Mouse (Mus musculus) fibroblast of lung, adult 2 months (primary cell): ENCODE data around the gene Syt3.

ENCODE experiments used
- DNase-seq: peaks from one replicate; pipeline ENCODE4 v3.0.0-alpha.2; 2011; ENCODE audit warnings: low read depth

Syt3 gene

GRCm38 (mm10) chr7:44357531-44357930 lies 26.4 kb upstream of the Syt3 start:
- DNase-seq: no peak

GRCm38 (mm10) chr7:44358012-44358411 lies 25.9 kb upstream of the Syt3 start:
- DNase-seq: no peak

GRCm38 (mm10) chr7:44358886-44359654 lies 24.8 kb upstream of the Syt3 start:
- no peak for DNase-seq

- no peak for DNase-seq
Measured at GRCm38 (mm10) chr7:44359908-44360672, 23.8 kb upstream of the Syt3 start.

- no peak for DNase-seq
Measured at GRCm38 (mm10) chr7:44360792-44361301, 23.1 kb upstream of the Syt3 start.

- no peak for DNase-seq
Measured at GRCm38 (mm10) chr7:44372678-44373077, 11.2 kb upstream of the Syt3 start.

GRCm38 (mm10) chr7:44373460-44373859 lies 10.4 kb upstream of the Syt3 start:
- no peak for DNase-seq

GRCm38 (mm10) chr7:44373889-44374652 lies 9.8 kb upstream of the Syt3 start:
- DNase-seq: peak; percentile 82

- no peak for DNase-seq
Measured at GRCm38 (mm10) chr7:44374756-44375155, 9.1 kb upstream of the Syt3 start.

- no peak for DNase-seq
Measured at GRCm38 (mm10) chr7:44375207-44375606, 8.7 kb upstream of the Syt3 start.

- DNase-seq: no peak
Measured at GRCm38 (mm10) chr7:44375793-44376192, 8.1 kb upstream of the Syt3 start.

- no peak for DNase-seq
Measured at GRCm38 (mm10) chr7:44378290-44378689, 5.6 kb upstream of the Syt3 start.

GRCm38 (mm10) chr7:44382541-44382940 lies 1.4 kb upstream of the Syt3 start:
- DNase-seq: no peak

- DNase-seq: no peak
Measured at GRCm38 (mm10) chr7:44384716-44385059, 786 bp downstream of the Syt3 start.

GRCm38 (mm10) chr7:44385720-44386119 lies 1.8 kb downstream of the Syt3 start, which contains the start of gene 1700008O03Rik:
1700008O03Rik (minus strand) TSS chr7:44385820.
- no peak for DNase-seq

- DNase-seq: no peak
Measured at GRCm38 (mm10) chr7:44391831-44392230, 7.9 kb downstream of the Syt3 start.

- no peak for DNase-seq
Measured at GRCm38 (mm10) chr7:44392341-44392740, 8.4 kb downstream of the Syt3 start.

- DNase-seq: no peak
Measured at GRCm38 (mm10) chr7:44393284-44393683, 9.4 kb downstream of the Syt3 start.

- DNase-seq: no peak
Measured at GRCm38 (mm10) chr7:44398570-44398969, 14.7 kb downstream of the Syt3 start.

GRCm38 (mm10) chr7:44401673-44402072 lies 17.8 kb downstream of the Syt3 start:
- no peak for DNase-seq

GRCm38 (mm10) chr7:44405346-44406014 lies 21.6 kb downstream of the Syt3 start:
- DNase-seq: peak; percentile 96

GRCm38 (mm10) chr7:44406015-44406355 lies 22.1 kb downstream of the Syt3 start:
- no peak for DNase-seq
